Mouse (Mus musculus) embryo, embryonic 11.5 days (tissue): ENCODE measurements around the gene Olfr406.

ENCODE experiments used
- DNase-seq: peaks from one replicate; pipeline ENCODE4 v3.0.0-alpha.2; 2012; ENCODE audit warnings: low read depth, low spot score

Olfr406 gene

DNA sequence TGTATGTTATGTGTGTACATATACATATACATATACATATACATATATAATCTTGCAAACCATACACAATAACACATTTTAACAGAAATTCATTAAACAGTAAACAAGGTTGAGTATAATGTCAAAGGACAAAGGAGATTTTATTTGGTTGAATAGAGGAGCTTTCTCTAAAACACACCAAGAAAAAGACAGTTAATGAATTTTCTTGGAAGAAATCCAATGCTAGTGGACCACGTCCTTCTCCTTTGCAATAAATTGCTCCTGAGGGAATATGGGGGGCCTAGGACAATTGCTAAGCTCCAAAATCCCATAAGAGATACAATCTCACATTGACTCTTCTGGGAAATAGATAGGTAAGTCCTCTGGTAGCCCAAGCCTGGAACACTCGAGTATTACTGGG lies at the start of gene Olfr406:
Gene Olfr406 (plus strand): TSS at position 301 of the 400 bp plus-strand sequence.
- DNase-seq = no peak

DNA sequence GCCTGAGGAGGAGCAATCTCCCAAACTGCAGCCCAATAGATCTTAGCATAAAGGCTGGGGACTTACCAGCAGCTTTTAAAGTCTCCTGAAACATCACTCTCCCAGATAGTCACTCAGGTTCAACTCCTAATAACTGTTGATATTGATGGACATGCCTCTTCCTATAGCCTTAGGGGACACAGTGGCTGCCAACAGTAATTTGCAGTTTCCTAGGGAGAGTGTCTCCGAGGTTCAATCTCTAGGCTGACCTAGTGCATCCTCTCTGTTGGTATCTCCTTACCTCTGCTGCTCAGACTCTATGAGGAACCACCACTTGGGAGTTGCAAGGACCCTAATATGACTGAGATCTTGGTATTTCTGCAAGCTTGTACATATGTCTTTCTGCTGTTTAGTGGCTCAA lies 48.3 kb upstream of the Olfr406 start, which contains the start of gene Olfr43:
Gene Olfr43 (minus strand): TSS at position 101 of the 400 bp plus-strand sequence.
- DNase-seq = no peak

DNA sequence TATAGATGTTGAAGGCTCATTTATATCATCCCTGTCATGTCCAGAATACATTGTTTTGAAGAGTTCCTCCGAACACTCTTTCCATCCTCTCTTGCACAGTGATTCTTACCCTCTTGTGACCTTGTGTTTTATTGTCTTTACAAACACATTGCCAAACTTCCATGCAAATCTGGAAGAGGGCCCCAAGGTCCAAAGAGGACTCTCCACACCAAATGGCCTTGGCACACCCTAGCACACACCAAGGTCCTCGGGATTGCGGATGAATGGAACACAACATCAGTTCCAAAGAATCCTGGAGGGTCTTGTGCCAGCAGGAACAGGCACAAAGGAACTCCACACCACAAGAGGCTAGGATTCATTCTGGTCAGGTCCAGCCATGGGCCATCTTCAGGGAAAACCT lies 18.4 kb upstream of the Olfr406 start:
- no peak for DNase-seq

DNA sequence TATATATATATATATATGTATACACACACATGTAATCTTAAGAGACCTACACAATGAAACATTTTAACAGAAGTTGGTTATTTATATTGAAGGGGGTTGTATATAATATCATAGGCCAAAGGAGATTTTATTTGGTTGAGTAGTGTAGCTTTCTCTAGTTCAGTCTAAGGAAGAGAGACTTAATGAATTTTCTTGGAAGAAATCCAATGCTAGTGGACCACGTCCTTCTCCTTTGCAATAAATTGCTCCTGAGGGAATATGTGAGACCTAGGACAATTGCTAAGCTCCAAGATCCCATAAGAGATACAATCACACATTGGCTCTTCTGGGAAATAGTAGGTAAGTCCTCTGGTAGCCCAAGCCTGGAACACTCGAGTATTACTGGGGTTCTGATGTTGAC lies 23.8 kb downstream of the Olfr406 start, which contains the start of gene Olfr59:
Gene Olfr59 (plus strand): TSS at position 301 of the 400 bp plus-strand sequence.
- no peak for DNase-seq

DNA sequence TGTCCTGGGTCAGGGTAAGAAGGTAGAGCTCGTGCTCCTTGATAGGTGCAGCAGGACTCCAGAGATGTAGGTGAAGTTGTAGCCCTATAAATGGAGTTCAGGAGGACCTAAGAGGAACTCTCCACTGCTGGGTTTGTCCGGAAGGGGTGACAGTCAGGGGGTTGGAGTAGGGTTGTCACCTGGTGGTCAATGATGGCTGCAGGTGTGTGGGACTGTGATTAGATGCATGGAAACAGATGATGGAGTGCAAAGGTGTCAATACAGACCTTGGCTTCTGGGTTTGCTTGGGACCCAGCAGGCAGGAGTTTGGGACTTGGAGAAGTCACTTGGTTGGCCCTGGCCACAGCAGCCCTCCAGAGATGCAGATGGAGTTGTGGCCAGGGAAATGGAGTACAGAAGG lies 27.6 kb downstream of the Olfr406 start:
- no peak for DNase-seq
